Comparison of ENCODE assay signal across 8 mouse cellular contexts in the genomic region with DNA sequence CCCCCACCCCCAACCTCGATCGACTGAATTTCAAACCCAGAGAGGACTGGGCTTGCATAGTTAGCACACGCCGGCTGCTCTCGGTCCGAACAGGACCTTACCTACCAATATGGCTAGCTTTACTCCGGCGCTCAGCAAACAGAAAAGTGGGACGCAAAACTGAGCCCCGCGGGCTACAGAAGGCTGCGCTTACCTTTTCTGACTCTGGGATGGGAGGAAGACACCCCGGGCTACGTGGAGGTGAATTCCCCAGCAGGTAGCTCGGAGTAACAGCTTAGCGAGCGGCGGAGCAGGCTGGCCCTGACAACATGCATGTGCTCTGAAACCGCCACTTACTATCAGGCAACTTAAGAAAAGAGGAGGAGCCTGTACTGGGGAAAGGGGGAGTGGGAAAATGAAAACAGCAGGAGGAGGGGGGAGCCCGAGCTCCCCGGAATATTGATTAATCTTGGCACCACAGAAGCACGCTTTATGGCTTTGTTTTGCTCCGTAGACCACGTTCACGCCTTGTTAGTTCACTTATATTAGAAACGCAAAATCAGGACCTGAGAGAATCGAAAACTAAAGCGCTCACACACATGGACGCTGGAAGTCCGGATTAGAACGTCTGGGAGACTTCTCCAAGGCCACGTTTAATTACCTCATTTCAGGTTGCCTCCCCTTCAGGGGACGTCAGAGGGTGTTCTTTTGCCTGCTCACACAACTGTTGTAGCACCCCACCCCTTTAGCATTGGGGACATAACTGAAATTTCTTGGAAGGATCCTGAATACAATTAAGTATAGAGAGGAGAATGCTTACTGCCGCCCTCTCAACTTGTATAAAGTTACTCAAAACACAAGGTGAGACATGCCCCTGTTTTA. TPM values are rescaled to one million over a fixed set of nuclear protein-coding genes. Genes with fewer than 3 reads are reported as not detected.
DNase-seq lines count a peak whose midpoint lies in the region; ATAC-seq and TF ChIP-seq lines count a peak whose summit lies in the region.

Slc1a3 (minus strand) TSS at position 619 of the 861 bp plus-strand sequence.

- H3K9me3 ChIP-seq in embryonic facial prominence, embryonic 12.5 days, result no peaks in the 10 kb centered on the region
- no peaks in the 10 kb centered on the region for H3K9me3 ChIP-seq in heart, embryonic 14.5 days (ENCODE audit: control insufficient read depth, low read length)
- no peaks in the 10 kb centered on the region for H3K9me3 ChIP-seq in liver, embryonic 14.5 days (ENCODE audit: control insufficient read depth, low read length)

- no peaks in the 10 kb centered on the region for H3K27me3 ChIP-seq in embryonic facial prominence, embryonic 12.5 days
- no peaks in the 10 kb centered on the region for H3K27me3 ChIP-seq in heart, embryonic 14.5 days (ENCODE audit: control insufficient read depth, insufficient read depth, low read length)
- H3K27me3 ChIP-seq in liver, embryonic 14.5 days (ENCODE audit: control insufficient read depth, insufficient read depth, low read length), result peaks cover 9% of the 10 kb centered on the region; the same call in 1 of the 2 replicates

- no peak for TF ChIP-seq CTCF in liver, embryonic 14.5 days (IDR thresholded peaks at IDR 0.05; ENCODE audit: low read depth)

- peak within 1 kb of the TSS; percentile 65 for H3K9ac ChIP-seq in embryonic facial prominence, embryonic 12.5 days
- H3K9ac ChIP-seq in heart, embryonic 14.5 days (ENCODE audit: low read length), result peak within 1 kb of the TSS; percentile 75
- peak within 1 kb of the TSS; percentile 63 for H3K9ac ChIP-seq in liver, embryonic 14.5 days (replicated peaks)

- TF ChIP-seq EP300 in liver, embryonic 14.5 days (IDR thresholded peaks at IDR 0.05; ENCODE audit: low read depth), result no peak

- peaks cover 21% of the 10 kb centered on the region; the same call in 1 of the 2 replicates for H3K4me1 ChIP-seq in embryonic facial prominence, embryonic 12.5 days
- peaks cover 0 to 8% of the 10 kb centered on the region in 2 experiments; a peak in 1 of 4 replicates for H3K4me1 ChIP-seq in heart, embryonic 14.5 days (ENCODE audit: control insufficient read depth in 2 of 2, insufficient read depth in 2 of 2, low read length in 2 of 2)
- peaks cover 0 to 6% of the 10 kb centered on the region in 2 experiments; a peak in 2 of 4 replicates for H3K4me1 ChIP-seq in liver, embryonic 14.5 days (replicated peaks; ENCODE audit: control insufficient read depth in 2 of 2, insufficient read depth in 2 of 2, low read length in 1 of 2)

- peak within 1 kb of the TSS; percentile 76 for H3K27ac ChIP-seq in embryonic facial prominence, embryonic 12.5 days
- H3K27ac ChIP-seq in heart, embryonic 14.5 days (replicated peaks in 1 of 2; ENCODE audit: control insufficient read depth in 1 of 2, insufficient read depth in 1 of 2, low read depth in 2 of 2, low read length in 2 of 2), result peak within 1 kb of the TSS; percentile 46 to 69
- no peak within 1 kb of the TSS for H3K27ac ChIP-seq in liver, embryonic 14.5 days

- peak; percentile 87 for ATAC-seq in embryonic facial prominence, embryonic 12.5 days (ENCODE audit: insufficient number of reproducible peaks, insufficient read depth, low FRiP score, low TSS enrichment)
- peak; percentile 57; the same call in 1 of the 2 replicates for ATAC-seq in heart, embryonic 14.5 days (ENCODE audit: insufficient number of reproducible peaks, insufficient read depth, low FRiP score, low read depth)
- peak; percentile 65; the same call in 1 of the 2 replicates for ATAC-seq in liver, embryonic 14.5 days (ENCODE audit: insufficient read depth)

- WGBS in embryonic facial prominence, embryonic 12.5 days, result under 1% methylated on average over 34 of the region's 34 CpGs
- WGBS in heart, embryonic 14.5 days, result 1% methylated on average over 34 of the region's 34 CpGs
- under 1% methylated on average over 34 of the region's 34 CpGs for WGBS in liver, embryonic 14.5 days (ENCODE audit: insufficient replicate concordance)

- peak within 1 kb of the TSS; percentile 66 for H3K4me3 ChIP-seq in embryonic facial prominence, embryonic 12.5 days
- H3K4me3 ChIP-seq in heart, embryonic 14.5 days (ENCODE audit: control insufficient read depth in 1 of 2, insufficient read depth in 1 of 2, low read depth in 1 of 2, low read length in 2 of 2), result peak within 1 kb of the TSS; percentile 70 to 71
- peak within 1 kb of the TSS; percentile 63 to 75 for H3K4me3 ChIP-seq in liver, embryonic 14.5 days (ENCODE audit: insufficient read depth in 1 of 2, low read depth in 2 of 2, low read length in 2 of 2)

- peak; percentile 58 for DNase-seq in 3T3-L1 (ENCODE audit: low read depth, low spot score)
- DNase-seq in adrenal gland, postnatal 10 days, result peak; percentile 59
- peak; percentile 38 for DNase-seq in kidney, postnatal 10 days
- peak in 1 of 3 experiments; percentile 13 for DNase-seq in liver, embryonic 14.5 days (ENCODE audit: low read depth in 3 of 3, low spot score in 3 of 3)
- peak; percentile 78 for DNase-seq in neural tube, embryonic 10.5 days (ENCODE audit: extremely low spot score, low spot score)
- DNase-seq in thymus, postnatal 25 days, result peak; percentile 10

- H3K4me2 ChIP-seq in embryonic facial prominence, embryonic 12.5 days (replicated peaks), result peak within 1 kb of the TSS; percentile 72
- peak within 1 kb of the TSS; percentile 77 for H3K4me2 ChIP-seq in heart, embryonic 14.5 days (ENCODE audit: low read length)
- H3K4me2 ChIP-seq in liver, embryonic 14.5 days (ENCODE audit: low read depth), result peak within 1 kb of the TSS; percentile 93

- no peaks in the 10 kb centered on the region for H3K36me3 ChIP-seq in embryonic facial prominence, embryonic 12.5 days
- no peaks in the 10 kb centered on the region for H3K36me3 ChIP-seq in heart, embryonic 14.5 days (ENCODE audit: control insufficient read depth, insufficient read depth, low read length)
- H3K36me3 ChIP-seq in liver, embryonic 14.5 days (replicated peaks; ENCODE audit: control insufficient read depth, insufficient read depth, low read depth), result no peaks in the 10 kb centered on the region

RNA-seq across cellular contexts. Expression of gene Slc1a3, which starts in this region (rescaled TPM):
- 10 to 100 TPM; 10.4 to 18.5 TPM for total RNA-seq in adrenal gland, postnatal 10 days (2021)
- 43.4 and 49.3 TPM in 2 replicates for polyA plus RNA-seq in embryonic facial prominence, embryonic 12.5 days (2016; fragmentation: Nextera tagmentation; extraction: Ambion mirVana)
- 13.3 and 13.7 TPM in 2 replicates for polyA plus RNA-seq in heart, embryonic 14.5 days (2014; fragmentation: Nextera tagmentation; extraction: Ambion mirVana)
- 0.27 and 0.40 TPM in 2 replicates for polyA plus RNA-seq in liver, embryonic 14.5 days (2012; rRNA removed)
- 0.39 and 0.51 TPM in 2 replicates for polyA plus RNA-seq in liver, embryonic 14.5 days (2014; fragmentation: Nextera tagmentation; extraction: Ambion mirVana)

Comparison
In these comparisons a context has a peak if more than half of its experiments do, and no peak if none do; other contexts are left out.
1. Peak in ATAC-seq, H3K4me3 ChIP-seq, H3K9ac ChIP-seq and H3K4me2 ChIP-seq in liver, embryonic 14.5 days; RNA of the gene not detected or under 1 TPM.